Mouse (Mus musculus): ENCODE data around the gene Fmod. TPM values are rescaled to one million over a fixed set of nuclear protein-coding genes. Genes with fewer than 3 reads are reported as not detected.
A peak's percentile ranks its signal among the peaks of the same experiment; 100 is the strongest.

Fmod gene
- polyA plus RNA-seq, 1 experiment = 3.6 TPM

- Histone ChIP-seq H3K4me3 (ENCODE audit: control insufficient read depth, low read depth, low read length) (no peak overlapping the region), H3K36me3 (ENCODE audit: control insufficient read depth, insufficient read depth, low read length) (no peaks in the 10 kb centered on the region), H3K4me1 (ENCODE audit: control insufficient read depth, insufficient read depth, low read length) (peaks cover 2% of the 10 kb centered on the region), H3K27ac (ENCODE audit: control insufficient read depth, insufficient read depth, low read depth, low read length) (no peak overlapping the region), H3K27me3 (ENCODE audit: control insufficient read depth, insufficient read depth, low read length) (no peaks in the 10 kb centered on the region)
- TF ChIP-seq POLR2A (IDR thresholded peaks at IDR 0.05; ENCODE audit: control insufficient read depth, low read depth, low read length) (no peak), CTCF (IDR thresholded peaks at IDR 0.05; ENCODE audit: control insufficient read depth, insufficient read depth, insufficient replicate concordance, low read depth, low read length) (no peak)
Measured at GRCm38 (mm10) chr1:134070099-134070669, 33.1 kb downstream of the Fmod start.

- no peak overlapping the region for H3K27ac ChIP-seq (ENCODE audit: control insufficient read depth, insufficient read depth, low read depth, low read length)
- H3K4me3 ChIP-seq (ENCODE audit: control insufficient read depth, low read depth, low read length) = peak overlapping the region; percentile 18
- TF ChIP-seq POLR2A (IDR thresholded peaks at IDR 0.05; ENCODE audit: control insufficient read depth, low read depth, low read length) (no peak), CTCF (IDR thresholded peaks at IDR 0.05; ENCODE audit: control insufficient read depth, insufficient read depth, insufficient replicate concordance, low read depth, low read length) (no peak)
- no peaks in the 10 kb centered on the region for H3K36me3 ChIP-seq (ENCODE audit: control insufficient read depth, insufficient read depth, low read length)
- peaks cover 2% of the 10 kb centered on the region for H3K4me1 ChIP-seq (ENCODE audit: control insufficient read depth, insufficient read depth, low read length)
- no peaks in the 10 kb centered on the region for H3K27me3 ChIP-seq (ENCODE audit: control insufficient read depth, insufficient read depth, low read length)
Measured at GRCm38 (mm10) chr1:134071411-134072018, 34.5 kb downstream of the Fmod start.

GRCm38 (mm10) chr1:134073061-134073564, 36.1 kb downstream of the Fmod start:
- TF ChIP-seq CTCF (IDR thresholded peaks at IDR 0.05; ENCODE audit: control insufficient read depth, insufficient read depth, insufficient replicate concordance, low read depth, low read length) = no peak
- no peak for TF ChIP-seq POLR2A (IDR thresholded peaks at IDR 0.05; ENCODE audit: control insufficient read depth, low read depth, low read length)
- no peak overlapping the region for H3K27ac ChIP-seq (ENCODE audit: control insufficient read depth, insufficient read depth, low read depth, low read length)
- no peak overlapping the region for H3K4me3 ChIP-seq (ENCODE audit: control insufficient read depth, low read depth, low read length)

GRCm38 (mm10) chr1:134073658-134074057, 36.6 kb downstream of the Fmod start:
- H3K4me1 ChIP-seq (ENCODE audit: control insufficient read depth, insufficient read depth, low read length) = peaks cover 2% of the 10 kb centered on the region; the same call in 1 of the 2 replicates
- TF ChIP-seq POLR2A (IDR thresholded peaks at IDR 0.05; ENCODE audit: control insufficient read depth, low read depth, low read length) = no peak
- TF ChIP-seq CTCF (IDR thresholded peaks at IDR 0.05; ENCODE audit: control insufficient read depth, insufficient read depth, insufficient replicate concordance, low read depth, low read length) = no peak

More at GRCm38 (mm10) chr1:134073061-134073564, 36.1 kb downstream of the Fmod start:
- Histone ChIP-seq H3K4me1 (ENCODE audit: control insufficient read depth, insufficient read depth, low read length) (peaks cover under 1% of the 10 kb centered on the region; the same call in 1 of the 2 replicates), H3K36me3 (ENCODE audit: control insufficient read depth, insufficient read depth, low read length) (no peaks in the 10 kb centered on the region), H3K27me3 (ENCODE audit: control insufficient read depth, insufficient read depth, low read length) (no peaks in the 10 kb centered on the region)

GRCm38 (mm10) chr1:134074184-134074583, 37.1 kb downstream of the Fmod start:
- TF ChIP-seq CTCF (IDR thresholded peaks at IDR 0.05; ENCODE audit: control insufficient read depth, insufficient read depth, insufficient replicate concordance, low read depth, low read length) = no peak
- no peak for TF ChIP-seq POLR2A (IDR thresholded peaks at IDR 0.05; ENCODE audit: control insufficient read depth, low read depth, low read length)
- Histone ChIP-seq H3K4me1 (ENCODE audit: control insufficient read depth, insufficient read depth, low read length) (0 out of 2 replicates have a peak, but pooled peaks cover 2% of the 10 kb centered on the region), H3K4me3 (ENCODE audit: control insufficient read depth, low read depth, low read length) (no peak overlapping the region), H3K36me3 (ENCODE audit: control insufficient read depth, insufficient read depth, low read length) (no peaks in the 10 kb centered on the region), H3K27ac (ENCODE audit: control insufficient read depth, insufficient read depth, low read depth, low read length) (no peak overlapping the region), H3K27me3 (ENCODE audit: control insufficient read depth, insufficient read depth, low read length) (no peaks in the 10 kb centered on the region)

More at GRCm38 (mm10) chr1:134073658-134074057, 36.6 kb downstream of the Fmod start:
- no peaks in the 10 kb centered on the region for H3K27me3 ChIP-seq (ENCODE audit: control insufficient read depth, insufficient read depth, low read length)
- no peaks in the 10 kb centered on the region for H3K36me3 ChIP-seq (ENCODE audit: control insufficient read depth, insufficient read depth, low read length)
- H3K27ac ChIP-seq (ENCODE audit: control insufficient read depth, insufficient read depth, low read depth, low read length) = no peak overlapping the region
- no peak overlapping the region for H3K4me3 ChIP-seq (ENCODE audit: control insufficient read depth, low read depth, low read length)

DNA sequence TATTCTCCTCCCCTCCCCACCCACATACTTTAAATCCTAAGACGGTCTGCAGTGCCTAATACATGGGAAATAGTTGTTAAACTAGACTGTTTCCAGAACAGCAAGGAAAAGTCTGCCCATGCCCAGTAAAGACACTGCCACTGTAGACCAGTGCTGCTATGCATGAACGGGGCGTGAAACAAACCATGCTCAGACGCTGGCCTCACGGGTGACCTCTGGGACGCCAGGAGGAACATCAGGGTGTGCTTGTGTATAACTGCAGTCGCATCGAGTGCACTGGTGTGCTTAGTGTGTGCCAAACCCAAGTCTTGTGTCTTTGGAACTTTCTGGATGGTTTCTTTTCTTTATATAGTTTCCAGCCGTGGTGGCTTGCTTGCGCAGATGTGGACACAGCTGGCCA, 37.6 kb downstream of the Fmod start:
- H3K27me3 ChIP-seq (ENCODE audit: control insufficient read depth, insufficient read depth, low read length) = no peaks in the 10 kb centered on the region
- no peaks in the 10 kb centered on the region for H3K36me3 ChIP-seq (ENCODE audit: control insufficient read depth, insufficient read depth, low read length)
- H3K4me1 ChIP-seq (ENCODE audit: control insufficient read depth, insufficient read depth, low read length) = peaks cover 5% of the 10 kb centered on the region; the same call in 1 of the 2 replicates
- no peak for TF ChIP-seq POLR2A (IDR thresholded peaks at IDR 0.05; ENCODE audit: control insufficient read depth, low read depth, low read length)
- TF ChIP-seq CTCF (IDR thresholded peaks at IDR 0.05; ENCODE audit: control insufficient read depth, insufficient read depth, insufficient replicate concordance, low read depth, low read length) = no peak
- no peak overlapping the region for H3K27ac ChIP-seq (ENCODE audit: control insufficient read depth, insufficient read depth, low read depth, low read length)
- no peak overlapping the region for H3K4me3 ChIP-seq (ENCODE audit: control insufficient read depth, low read depth, low read length)

DNA sequence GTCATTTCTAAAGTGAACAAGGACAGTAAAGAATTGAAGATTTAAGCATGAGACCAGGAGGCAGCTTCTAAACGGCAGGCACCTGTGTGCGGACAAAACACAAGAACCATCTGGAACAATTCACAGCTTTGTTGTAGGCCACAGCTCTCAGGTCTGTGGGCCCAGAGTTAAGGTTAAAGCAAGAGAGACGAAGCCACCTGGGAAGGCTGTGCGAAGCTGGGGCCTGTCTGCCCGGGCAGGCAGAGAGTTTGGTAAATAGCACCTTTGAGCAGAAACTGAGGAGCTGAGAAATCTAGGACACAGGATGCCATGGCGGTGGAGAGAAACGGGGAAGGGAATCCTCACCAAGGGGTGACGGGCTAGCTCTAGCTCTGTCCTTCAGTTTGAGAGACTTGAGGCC, 38.5 kb downstream of the Fmod start:
- no peak for TF ChIP-seq CTCF (IDR thresholded peaks at IDR 0.05; ENCODE audit: control insufficient read depth, insufficient read depth, insufficient replicate concordance, low read depth, low read length)
- TF ChIP-seq POLR2A (IDR thresholded peaks at IDR 0.05; ENCODE audit: control insufficient read depth, low read depth, low read length) = no peak
- Histone ChIP-seq H3K27me3 (ENCODE audit: control insufficient read depth, insufficient read depth, low read length) (no peaks in the 10 kb centered on the region), H3K27ac (ENCODE audit: control insufficient read depth, insufficient read depth, low read depth, low read length) (no peak overlapping the region), H3K4me1 (ENCODE audit: control insufficient read depth, insufficient read depth, low read length) (peaks cover 5% of the 10 kb centered on the region; the same call in 1 of the 2 replicates), H3K4me3 (ENCODE audit: control insufficient read depth, low read depth, low read length) (no peak overlapping the region), H3K36me3 (ENCODE audit: control insufficient read depth, insufficient read depth, low read length) (no peaks in the 10 kb centered on the region)
